Mouse (Mus musculus) intestine, postnatal 0 days (tissue): ENCODE results near the gene Trim14. TPM values are rescaled to one million over a fixed set of nuclear protein-coding genes. Genes with fewer than 3 reads are reported as not detected.
A peak's percentile ranks its signal among the peaks of the same experiment; 100 is the strongest.

Source experiments
- ATAC-seq: fragments of 200-750 bp; cut with Nextera tagmentation; 2 replicates; pipeline ENCODE4 v1.8.0; 2017; ENCODE audit warnings: mild to moderate bottlenecking, moderate TSS enrichment, moderate library complexity
- H3K27ac ChIP-seq: fragments of 300-500 bp; sonication (generic); 2 replicates; pipeline ENCODE4 v1.5.1; 2014; ENCODE audit warnings: mild to moderate bottlenecking, low read depth, low read length, moderate library complexity
- H3K27me3 ChIP-seq: fragments of 300-500 bp; sonication (generic); replicated peaks from 2 replicates; pipeline ENCODE4 v1.6.1; 2014; ENCODE audit warnings: low read length, mixed read lengths; ENCODE audit not compliant: control insufficient read depth, insufficient read depth
- H3K36me3 ChIP-seq: fragments of 300-500 bp; sonication (generic); 2 replicates; pipeline ENCODE4 v1.6.1; 2014; ENCODE audit warnings: mild to moderate bottlenecking, moderate library complexity; ENCODE audit not compliant: control insufficient read depth, insufficient read depth
- H3K4me1 ChIP-seq: fragments of 300-500 bp; sonication (generic); replicated peaks from 2 replicates; pipeline ENCODE4 v1.6.1; 2014; ENCODE audit warnings: antibody characterized with exemption, low read length, mixed read lengths; ENCODE audit not compliant: control insufficient read depth, insufficient read depth
- H3K4me2 ChIP-seq: fragments of 300-500 bp; sonication (generic); replicated peaks from 2 replicates; pipeline ENCODE4 v1.6.1; 2014; ENCODE audit warnings: low read depth, mild to moderate bottlenecking, moderate library complexity
- H3K4me3 ChIP-seq: fragments of 300-500 bp; sonication (generic); 2 replicates; pipeline ENCODE4 v1.5.1; 2014; ENCODE audit warnings: low read depth, low read length
- H3K9ac ChIP-seq: fragments of 300-500 bp; sonication (generic); 2 replicates; pipeline ENCODE4 v1.6.1; 2014; ENCODE audit warnings: mild to moderate bottlenecking, low read depth, low read length
- H3K9me3 ChIP-seq: fragments of 300-500 bp; sonication (generic); 2 replicates; pipeline ENCODE4 v1.6.1; 2016; ENCODE audit warnings: mixed run types; ENCODE audit not compliant: control insufficient read depth
- CTCF ChIP-seq: sonication (generic); IDR thresholded peaks from 2 replicates; pipeline ENCODE4 v1.5.1; 2016; ENCODE audit warnings: low read depth, mild to moderate bottlenecking, control low read depth, antibody characterized with exemption, moderate library complexity
- WGBS: fragments of 180-500 bp; shearing (Covaris S2); extraction: QIAGEN DNeasy Blood & Tissue Kit; methylation state at CpG from one replicate; pipeline ENCODE4 v1.1.7; 2014; 5-methylcytosine and 5-hydroxymethylcytosine counted together
- polyA plus RNA-seq: library from polyadenylated mRNA; unstranded; fragments of >200 nt; fragmentation: Nextera tagmentation; extraction: Ambion mirVana; gene quantifications from 2 replicates; pipeline ENCODE4 v1.2.1, GENCODE M21; 2015

Trim14 gene
- polyA plus RNA-seq, 1 experiment from 2014 or later: 14.1 TPM

- Histone ChIP-seq H3K4me2 (no peak overlapping the region), H3K27me3 (no peaks in the 10 kb centered on the region), H3K9me3 (no peaks in the 10 kb centered on the region), H3K36me3 (peaks cover 55% of the 10 kb centered on the region), H3K27ac (no peak overlapping the region), H3K9ac (no peak overlapping the region), H3K4me1 (no peaks in the 10 kb centered on the region), H3K4me3 (no peak overlapping the region)
- peak; percentile 73 for TF ChIP-seq CTCF
- 33% methylated on average over 1 of the region's 1 CpGs for WGBS
- no peak for ATAC-seq
These were observed 8.4 kb upstream of the Trim14 start for GRCm38 (mm10) chr4:46544313-46544712.

GRCm38 (mm10) chr4:46543366-46544050 is 7.6 kb upstream of the Trim14 start:
- H3K4me1 ChIP-seq: no peaks in the 10 kb centered on the region
- TF ChIP-seq CTCF: no peak

GRCm38 (mm10) chr4:46541707-46542106 is 5.8 kb upstream of the Trim14 start:
- H3K27me3 ChIP-seq: no peaks in the 10 kb centered on the region
- H3K4me1 ChIP-seq: no peaks in the 10 kb centered on the region
- H3K9ac ChIP-seq: no peak overlapping the region
- H3K27ac ChIP-seq: no peak overlapping the region
- no peak overlapping the region for H3K4me2 ChIP-seq
- H3K9me3 ChIP-seq: no peaks in the 10 kb centered on the region
- peaks cover 52% of the 10 kb centered on the region for H3K36me3 ChIP-seq
- ATAC-seq: no peak
- no peak for TF ChIP-seq CTCF
- 63% methylated on average over 9 of the region's 9 CpGs for WGBS
- no peak overlapping the region for H3K4me3 ChIP-seq

More at GRCm38 (mm10) chr4:46543366-46544050, 7.6 kb upstream of the Trim14 start:
- Histone ChIP-seq H3K4me3 (no peak overlapping the region), H3K27ac (no peak overlapping the region), H3K36me3 (peaks cover 57% of the 10 kb centered on the region), H3K27me3 (no peaks in the 10 kb centered on the region), H3K9me3 (no peaks in the 10 kb centered on the region), H3K9ac (no peak overlapping the region), H3K4me2 (no peak overlapping the region)
- no peak for ATAC-seq
- WGBS: 86% methylated on average over 13 of the region's 13 CpGs

GRCm38 (mm10) chr4:46539167-46539566 is 3.2 kb upstream of the Trim14 start:
- H3K27me3 ChIP-seq: 0 out of 2 replicates have a peak, but pooled peaks cover 4% of the 10 kb centered on the region
- no peak overlapping the region for H3K4me3 ChIP-seq
- no peak overlapping the region for H3K9ac ChIP-seq
- ATAC-seq: no peak
- WGBS: 66% methylated on average over 9 of the region's 9 CpGs
- H3K9me3 ChIP-seq: no peaks in the 10 kb centered on the region
- no peaks in the 10 kb centered on the region for H3K4me1 ChIP-seq
- H3K4me2 ChIP-seq: no peak overlapping the region
- H3K27ac ChIP-seq: no peak overlapping the region
- no peak for TF ChIP-seq CTCF
- H3K36me3 ChIP-seq: peaks cover 47% of the 10 kb centered on the region

DNA sequence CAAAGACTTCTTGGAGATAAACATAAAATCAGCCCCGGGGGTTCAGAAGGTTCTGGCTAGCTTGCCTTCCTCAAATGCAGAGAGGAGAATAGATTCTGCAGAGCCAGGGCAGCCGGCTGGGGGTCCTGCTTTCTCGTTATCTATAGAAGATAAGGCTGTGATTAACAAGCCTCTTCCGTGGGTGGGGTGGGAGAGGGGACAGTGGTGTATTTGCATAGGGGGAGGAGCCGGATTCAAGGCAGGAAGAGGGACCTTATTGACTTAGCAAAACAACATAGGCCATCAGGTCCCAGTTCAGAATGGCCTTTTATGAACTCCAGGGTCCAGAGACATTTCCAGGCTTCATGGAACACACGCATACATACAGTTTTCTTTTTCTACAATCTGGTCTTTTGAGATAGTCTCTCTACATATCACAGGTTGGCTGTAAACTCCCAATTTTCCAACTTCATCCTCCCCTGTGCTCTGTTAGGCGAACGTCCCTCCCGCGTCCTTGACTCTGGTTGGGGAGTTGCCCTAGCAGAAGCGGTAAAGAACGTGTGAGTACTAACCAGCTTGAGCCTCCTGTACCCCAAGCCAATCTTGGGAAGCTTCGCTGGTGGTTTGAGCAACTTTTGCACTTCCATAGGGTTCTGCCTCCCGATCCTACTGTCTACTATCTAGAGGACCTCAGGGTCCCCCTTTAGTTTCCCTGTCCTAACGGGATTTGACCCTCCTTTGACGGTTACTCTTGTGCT is 679 bp downstream of the Trim14 start:
- H3K9ac ChIP-seq: peak overlapping the region; percentile 73
- H3K27me3 ChIP-seq: 0 out of 2 replicates have a peak, but pooled peaks cover 4% of the 10 kb centered on the region
- H3K4me3 ChIP-seq: peak overlapping the region; percentile 72
- peak overlapping the region; percentile 86 for H3K4me2 ChIP-seq
- TF ChIP-seq CTCF: no peak
- H3K9me3 ChIP-seq: no peaks in the 10 kb centered on the region
- 3% methylated on average over 16 of the region's 16 CpGs for WGBS
- ATAC-seq: no peak
- peak overlapping the region; percentile 84 for H3K27ac ChIP-seq
- H3K36me3 ChIP-seq: peaks cover 22% of the 10 kb centered on the region
- no peaks in the 10 kb centered on the region for H3K4me1 ChIP-seq

DNA sequence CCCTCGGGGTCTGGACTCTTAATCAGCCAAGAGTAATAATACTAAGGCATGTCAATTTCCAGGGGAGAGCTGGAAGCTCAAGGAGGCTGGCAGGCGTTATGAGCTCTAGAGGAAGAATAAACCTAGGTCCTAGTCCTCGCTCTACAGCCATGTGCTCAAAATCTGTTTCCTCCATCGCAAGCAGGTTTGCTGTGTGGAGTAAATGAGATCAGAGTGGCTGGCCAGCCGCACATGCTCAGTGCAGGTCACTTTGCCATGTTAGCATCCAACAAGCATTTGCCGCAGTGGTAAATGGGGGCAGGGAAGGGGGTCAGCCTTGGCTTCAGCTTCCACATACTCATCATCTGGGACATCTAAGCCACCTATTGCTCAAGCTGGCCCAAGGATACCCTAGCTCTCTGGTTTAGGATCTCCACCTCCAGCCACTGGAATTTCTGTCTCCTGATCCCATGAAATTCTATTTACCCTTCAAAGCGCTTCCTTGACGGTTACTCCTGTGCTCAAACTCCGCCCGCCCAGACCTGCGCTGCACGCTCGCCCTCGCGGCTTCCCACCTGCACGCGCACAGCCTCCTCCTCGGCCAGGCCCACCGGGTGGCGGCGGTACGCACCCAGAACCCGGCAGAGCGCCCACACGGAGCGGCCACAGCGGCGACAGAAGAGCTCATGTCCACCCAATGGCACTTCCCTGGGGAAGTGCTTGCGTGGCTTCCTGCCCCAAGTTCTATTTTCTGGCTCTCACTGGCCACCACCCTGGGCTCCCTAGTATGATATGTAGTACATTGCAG is 1.8 kb downstream of the Trim14 start:
- Histone ChIP-seq H3K9me3 (no peaks in the 10 kb centered on the region), H3K27ac (peak overlapping the region; percentile 84), H3K27me3 (0 out of 2 replicates have a peak, but pooled peaks cover 4% of the 10 kb centered on the region), H3K4me3 (peak overlapping the region; percentile 72), H3K4me1 (0 out of 2 replicates have a peak, but pooled peaks cover 3% of the 10 kb centered on the region), H3K9ac (peak overlapping the region; percentile 37; the same call in 1 of the 2 replicates), H3K4me2 (peak overlapping the region; percentile 86), H3K36me3 (peaks cover 11% of the 10 kb centered on the region; the same call in 1 of the 2 replicates)
- 9% methylated on average over 29 of the region's 29 CpGs for WGBS
- TF ChIP-seq CTCF: peak; percentile 35; the same call in 1 of the 2 replicates
- 0 out of 2 replicates have a peak, but pooled peaks have one; percentile 23 for ATAC-seq
